Mouse (Mus musculus) heart, embryonic 13.5 days (tissue): Measurements from ENCODE around the gene Nosip. TPM values are rescaled to one million over a fixed set of nuclear protein-coding genes. Genes with fewer than 3 reads are reported as not detected.
"Not testable (repeated sequence)": the region's sequence is repeated elsewhere in the genome, so short reads cannot be mapped to it uniquely, and the experiment has no call there.

Experiments
- ATAC-seq: fragments of 200-750 bp; cut with Nextera tagmentation; 2 replicates; pipeline ENCODE4 v1.8.0; 2017; ENCODE audit warnings: moderate TSS enrichment; ENCODE audit not compliant: insufficient number of reproducible peaks, low FRiP score, low TSS enrichment; ENCODE audit errors: extremely low read depth
- H3K27ac ChIP-seq: fragments of 300-500 bp; sonication (generic); replicated peaks from 2 replicates; pipeline ENCODE4 v1.5.1; 2015; ENCODE audit warnings: moderate library complexity, mild to moderate bottlenecking, inconsistent platforms
- H3K27me3 ChIP-seq: fragments of 300-500 bp; sonication (generic); replicated peaks from 2 replicates; pipeline ENCODE4 v1.6.1; 2015; ENCODE audit warnings: mild to moderate bottlenecking, inconsistent platforms
- H3K36me3 ChIP-seq: fragments of 300-500 bp; sonication (generic); 2 replicates; pipeline ENCODE4 v1.6.1; 2015; ENCODE audit warnings: mild to moderate bottlenecking, inconsistent platforms
- H3K4me1 ChIP-seq: fragments of 300-500 bp; sonication (generic); 2 replicates; pipeline ENCODE4 v1.6.1; 2015; ENCODE audit warnings: inconsistent platforms
- H3K4me2 ChIP-seq: fragments of 300-500 bp; sonication (generic); 2 replicates; pipeline ENCODE4 v1.6.1; 2015; ENCODE audit warnings: inconsistent platforms, mild to moderate bottlenecking, moderate library complexity
- H3K4me3 ChIP-seq: fragments of 300-500 bp; sonication (generic); 2 replicates; pipeline ENCODE4 v1.5.1; 2015; ENCODE audit warnings: moderate library complexity, mild to moderate bottlenecking, inconsistent platforms
- H3K9ac ChIP-seq: fragments of 300-500 bp; sonication (generic); 2 replicates; pipeline ENCODE4 v1.6.1; 2015; ENCODE audit warnings: inconsistent platforms, mild to moderate bottlenecking, moderate library complexity
- H3K9me3 ChIP-seq: fragments of 300-500 bp; sonication (generic); 2 replicates; pipeline ENCODE4 v1.6.1; 2016; ENCODE audit warnings: inconsistent platforms
- WGBS: fragments of 180-500 bp; shearing (Covaris S2); methylation state at CpG from one replicate; pipeline ENCODE4 v1.1.7; 2015; ENCODE audit warnings: mixed read lengths; 5-methylcytosine and 5-hydroxymethylcytosine counted together
- polyA plus RNA-seq: library from polyadenylated mRNA; unstranded; fragments of >200 nt; fragmentation: Nextera tagmentation; extraction: Ambion mirVana; gene quantifications from 2 replicates; pipeline ENCODE4 v1.2.1, GENCODE M21; 2015

Nosip gene
- polyA plus RNA-seq, 1 experiment from 2014 or later = 46.6 TPM

- WGBS = 73% methylated on average over 5 of the region's 5 CpGs
Measured at GRCm38 (mm10) chr7:45023711-45024110, 38.5 kb upstream of the Nosip start.

DNA sequence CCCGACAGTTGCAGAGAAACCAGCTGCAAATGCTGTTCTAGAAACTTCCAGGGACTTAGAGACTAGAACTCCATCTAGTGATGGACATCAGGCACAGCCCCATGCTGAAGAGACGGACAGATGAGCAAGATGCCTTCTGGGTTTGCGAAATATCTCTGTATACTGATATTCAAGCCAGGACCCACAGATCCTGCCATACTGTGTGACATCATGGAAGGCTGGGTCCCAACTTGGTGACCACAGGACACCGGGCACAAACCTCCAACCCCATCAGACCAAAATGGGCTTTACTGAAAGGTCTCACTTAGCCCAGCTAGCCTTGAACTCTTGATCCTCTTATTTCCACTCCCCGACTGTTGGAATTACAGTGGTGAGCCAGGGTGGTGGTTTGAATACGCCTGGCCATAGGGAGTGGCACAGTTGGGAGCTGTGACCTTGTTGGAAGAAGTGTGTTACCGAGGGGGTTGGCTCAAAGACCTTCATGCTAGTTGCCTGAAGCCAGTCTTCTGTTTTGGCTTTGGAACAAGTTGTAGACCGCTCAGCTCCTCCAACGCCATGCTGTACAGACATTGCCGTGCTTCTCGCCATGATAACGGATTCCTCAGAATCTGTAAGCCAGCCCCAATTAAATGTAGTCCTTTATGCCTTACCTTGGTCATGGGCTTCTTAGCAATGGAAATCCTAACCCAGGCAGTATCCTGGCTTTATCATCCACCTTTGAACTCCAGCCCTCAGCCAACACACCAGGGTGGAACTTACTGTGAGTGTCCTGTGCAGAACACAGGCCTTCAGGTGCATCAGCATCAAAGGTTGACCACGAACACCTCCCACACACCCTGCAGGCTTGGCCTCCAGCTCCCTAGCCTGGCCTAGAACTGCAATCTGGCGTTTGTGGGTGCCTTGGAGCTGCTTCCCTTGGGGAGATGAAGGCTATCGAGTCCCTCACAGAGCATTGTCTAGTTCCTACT lies 37.7 kb upstream of the Nosip start:
- peaks cover 6% of the 10 kb centered on the region; the same call in 1 of the 2 replicates for H3K4me1 ChIP-seq
- H3K4me3 ChIP-seq = no peak overlapping the region
- no peak overlapping the region for H3K27ac ChIP-seq
- H3K36me3 ChIP-seq = peaks cover 44% of the 10 kb centered on the region
- no peak overlapping the region for H3K4me2 ChIP-seq
- H3K9me3 ChIP-seq = no peaks in the 10 kb centered on the region
- no peak for ATAC-seq
- no peak overlapping the region for H3K9ac ChIP-seq
- 79% methylated on average over 15 of the region's 15 CpGs for WGBS
- H3K27me3 ChIP-seq = no peaks in the 10 kb centered on the region

More at GRCm38 (mm10) chr7:45023711-45024110, 38.5 kb upstream of the Nosip start:
- H3K36me3 ChIP-seq = peaks cover 36% of the 10 kb centered on the region
- H3K4me2 ChIP-seq, H3K27ac ChIP-seq, H3K27me3 ChIP-seq, H3K4me3 ChIP-seq, ATAC-seq, H3K9ac ChIP-seq, H3K9me3 ChIP-seq: not testable (repeated sequence)
- peaks cover 14% of the 10 kb centered on the region for H3K4me1 ChIP-seq

GRCm38 (mm10) chr7:45025601-45026220 lies 36.5 kb upstream of the Nosip start:
- 75% methylated on average over 8 of the region's 8 CpGs for WGBS
- Histone ChIP-seq H3K4me1 (no peaks in the 10 kb centered on the region), H3K9me3 (no peaks in the 10 kb centered on the region), H3K4me3 (no peak overlapping the region), H3K9ac (no peak overlapping the region), H3K27ac (no peak overlapping the region), H3K36me3 (peaks cover 53% of the 10 kb centered on the region), H3K4me2 (no peak overlapping the region), H3K27me3 (no peaks in the 10 kb centered on the region)
- ATAC-seq = no peak

GRCm38 (mm10) chr7:45026256-45026655 lies 36.0 kb upstream of the Nosip start:
- Histone ChIP-seq H3K27ac (no peak overlapping the region), H3K9me3 (no peaks in the 10 kb centered on the region), H3K4me2 (no peak overlapping the region), H3K36me3 (peaks cover 53% of the 10 kb centered on the region), H3K4me1 (no peaks in the 10 kb centered on the region), H3K27me3 (no peaks in the 10 kb centered on the region), H3K9ac (no peak overlapping the region), H3K4me3 (no peak overlapping the region)
- ATAC-seq = no peak
- WGBS = 76% methylated on average over 2 of the region's 2 CpGs

GRCm38 (mm10) chr7:45027761-45028160 lies 34.5 kb upstream of the Nosip start:
- Histone ChIP-seq H3K4me3 (no peak overlapping the region), H3K27me3 (no peaks in the 10 kb centered on the region), H3K9ac (no peak overlapping the region), H3K9me3 (no peaks in the 10 kb centered on the region), H3K27ac (no peak overlapping the region), H3K36me3 (peaks cover 65% of the 10 kb centered on the region), H3K4me2 (no peak overlapping the region), H3K4me1 (no peaks in the 10 kb centered on the region)
- WGBS = 93% methylated on average over 9 of the region's 9 CpGs
- ATAC-seq = no peak

GRCm38 (mm10) chr7:45028351-45028750 lies 33.9 kb upstream of the Nosip start:
- no peaks in the 10 kb centered on the region for H3K27me3 ChIP-seq
- H3K4me2 ChIP-seq = no peak overlapping the region
- no peaks in the 10 kb centered on the region for H3K9me3 ChIP-seq
- ATAC-seq = no peak
- no peak overlapping the region for H3K9ac ChIP-seq
- WGBS = 91% methylated on average over 11 of the region's 11 CpGs
- no peaks in the 10 kb centered on the region for H3K4me1 ChIP-seq
- H3K4me3 ChIP-seq = no peak overlapping the region
- H3K27ac ChIP-seq = no peak overlapping the region
- peaks cover 71% of the 10 kb centered on the region for H3K36me3 ChIP-seq

GRCm38 (mm10) chr7:45029995-45030394 lies 32.2 kb upstream of the Nosip start:
- no peak for ATAC-seq
- Histone ChIP-seq H3K4me2 (no peak overlapping the region), H3K4me1 (no peaks in the 10 kb centered on the region), H3K4me3 (no peak overlapping the region), H3K9me3 (no peaks in the 10 kb centered on the region), H3K9ac (no peak overlapping the region), H3K27me3 (no peaks in the 10 kb centered on the region), H3K36me3 (peaks cover 87% of the 10 kb centered on the region), H3K27ac (no peak overlapping the region)
- 88% methylated on average over 6 of the region's 6 CpGs for WGBS

- Histone ChIP-seq H3K4me3 (no peak overlapping the region), H3K9ac (no peak overlapping the region)
- 96% methylated on average over 8 of the region's 8 CpGs for WGBS
Measured at GRCm38 (mm10) chr7:45030857-45031256, 31.4 kb upstream of the Nosip start.

DNA sequence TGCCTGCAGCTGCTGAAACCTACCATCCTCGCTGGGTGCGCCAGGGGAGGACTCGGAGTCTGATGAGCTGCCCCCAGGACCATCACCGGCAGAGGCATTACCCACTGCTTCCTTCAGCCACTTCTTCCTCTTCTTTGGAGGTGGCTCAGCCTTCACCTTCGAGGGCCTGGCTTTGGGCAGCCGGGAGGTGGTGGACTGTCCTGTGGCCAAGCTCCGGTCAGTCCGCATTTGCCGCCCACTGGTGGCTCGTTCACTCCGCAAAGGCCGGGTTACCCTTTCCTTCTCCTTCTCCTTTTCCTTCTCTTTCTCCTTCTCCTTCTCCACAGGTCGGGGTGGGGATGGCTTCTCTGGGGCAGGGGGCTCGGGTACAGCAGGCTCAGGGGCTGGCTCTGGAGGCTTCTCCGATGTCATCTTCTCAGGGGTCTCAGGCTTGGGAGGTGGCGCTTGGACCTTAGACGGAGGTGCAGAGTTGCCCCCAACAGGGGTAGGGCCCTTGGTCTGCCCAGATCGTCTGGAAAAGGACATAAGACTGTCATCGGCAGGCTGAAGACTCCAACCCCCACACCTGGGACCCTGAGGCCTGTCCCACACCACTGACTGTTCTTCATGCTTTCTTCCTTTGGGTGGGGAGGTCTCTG lies 28.4 kb upstream of the Nosip start:
- ATAC-seq = no peak
- Histone ChIP-seq H3K9me3 (no peaks in the 10 kb centered on the region), H3K36me3 (peaks cover 100% of the 10 kb centered on the region), H3K9ac (no peak overlapping the region), H3K4me2 (no peak overlapping the region), H3K4me1 (no peaks in the 10 kb centered on the region), H3K27ac (no peak overlapping the region), H3K4me3 (no peak overlapping the region), H3K27me3 (no peaks in the 10 kb centered on the region)
- WGBS = 90% methylated on average over 19 of the region's 19 CpGs

More at GRCm38 (mm10) chr7:45030857-45031256, 31.4 kb upstream of the Nosip start:
- no peaks in the 10 kb centered on the region for H3K9me3 ChIP-seq
- H3K4me1 ChIP-seq = no peaks in the 10 kb centered on the region
- H3K36me3 ChIP-seq = peaks cover 96% of the 10 kb centered on the region
- no peak overlapping the region for H3K27ac ChIP-seq
- ATAC-seq = no peak
- H3K27me3 ChIP-seq = no peaks in the 10 kb centered on the region
- no peak overlapping the region for H3K4me2 ChIP-seq

- Histone ChIP-seq H3K9me3 (no peaks in the 10 kb centered on the region), H3K9ac (no peak overlapping the region), H3K36me3 (peaks cover 100% of the 10 kb centered on the region), H3K4me3 (no peak overlapping the region), H3K4me1 (no peaks in the 10 kb centered on the region), H3K27ac (no peak overlapping the region), H3K4me2 (no peak overlapping the region), H3K27me3 (no peaks in the 10 kb centered on the region)
- ATAC-seq = no peak
- WGBS = 81% methylated on average over 3 of the region's 3 CpGs
Measured at GRCm38 (mm10) chr7:45035631-45036030, 26.6 kb upstream of the Nosip start.

GRCm38 (mm10) chr7:45036702-45037101 lies 25.5 kb upstream of the Nosip start:
- H3K36me3 ChIP-seq = peaks cover 100% of the 10 kb centered on the region
- H3K27me3 ChIP-seq = no peaks in the 10 kb centered on the region
- H3K4me2 ChIP-seq = no peak overlapping the region
- no peak for ATAC-seq
- no peak overlapping the region for H3K27ac ChIP-seq
- H3K9me3 ChIP-seq = no peaks in the 10 kb centered on the region
- no peak overlapping the region for H3K9ac ChIP-seq
- WGBS = 86% methylated on average over 11 of the region's 11 CpGs
- H3K4me3 ChIP-seq = no peak overlapping the region
- no peaks in the 10 kb centered on the region for H3K4me1 ChIP-seq
